Mouse (Mus musculus) brain, adult 10 weeks (tissue): ENCODE results near the gene Spout1. TPM values are rescaled to one million over a fixed set of nuclear protein-coding genes. Genes with fewer than 3 reads are reported as not detected.

Experiments used
- polyA plus RNA-seq: library from polyadenylated mRNA; stranded (reverse); fragments of 350-450 nt; fragmentation: Illumina TruSeq; extraction: RNeasy Lipid Tissue Mini Kit (QIAGEN cat#74804); gene quantifications from one replicate; pipeline ENCODE4 v1.2.3, GENCODE M21; 2015; ENCODE audit warnings: low read depth, low replicate concordance

The Spout1 gene
- 42.4 TPM for polyA plus RNA-seq

DNA sequence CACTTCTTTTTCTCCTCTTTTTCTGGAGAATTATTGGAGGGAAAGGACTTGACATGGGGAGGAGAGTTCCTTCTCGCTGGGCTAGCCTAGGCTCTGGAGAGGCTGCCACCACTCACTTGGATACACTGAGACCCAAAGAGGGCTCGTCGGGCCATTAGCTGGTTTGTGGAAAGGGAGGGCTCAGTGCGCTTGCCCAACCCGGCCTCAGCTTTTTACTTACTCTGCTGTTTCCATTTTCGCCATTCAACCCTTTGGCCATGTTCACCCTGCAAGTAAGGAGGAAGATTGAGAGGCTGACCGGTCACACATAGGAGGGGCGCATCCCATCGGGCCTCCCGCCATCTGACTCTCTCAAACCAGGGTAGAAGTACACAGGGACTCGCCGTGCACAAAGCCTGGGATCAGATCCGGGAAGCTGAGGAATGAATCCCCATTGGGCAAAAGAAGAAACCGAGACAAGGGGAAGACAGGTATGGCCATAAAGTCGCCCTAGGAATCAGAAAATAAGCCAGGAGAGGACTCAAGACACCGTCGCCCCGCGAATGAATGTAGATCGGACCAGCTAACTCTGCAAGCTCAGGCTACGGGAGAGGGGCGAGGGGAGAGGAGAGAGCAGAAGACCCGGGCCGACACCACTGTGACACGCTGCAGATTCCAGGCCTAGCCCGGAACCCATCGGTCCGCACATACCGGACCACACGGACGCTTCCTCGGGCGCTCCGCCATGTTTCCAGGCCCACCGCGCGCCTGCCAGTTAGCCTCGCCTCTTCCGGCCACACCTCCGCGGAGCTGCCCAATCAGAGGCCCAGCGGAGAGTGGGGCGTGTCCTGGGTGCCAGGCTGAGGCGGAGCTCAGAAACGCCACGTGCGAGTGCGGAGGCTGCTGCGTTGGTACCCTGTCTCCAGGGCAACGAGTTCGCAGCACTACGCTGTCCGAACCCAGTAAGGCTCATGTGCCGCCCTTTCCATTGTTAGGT, at the start of gene Spout1:
Gene Spout1, minus strand, starts transcription at position 760 of the 976 bp plus-strand sequence.

DNA sequence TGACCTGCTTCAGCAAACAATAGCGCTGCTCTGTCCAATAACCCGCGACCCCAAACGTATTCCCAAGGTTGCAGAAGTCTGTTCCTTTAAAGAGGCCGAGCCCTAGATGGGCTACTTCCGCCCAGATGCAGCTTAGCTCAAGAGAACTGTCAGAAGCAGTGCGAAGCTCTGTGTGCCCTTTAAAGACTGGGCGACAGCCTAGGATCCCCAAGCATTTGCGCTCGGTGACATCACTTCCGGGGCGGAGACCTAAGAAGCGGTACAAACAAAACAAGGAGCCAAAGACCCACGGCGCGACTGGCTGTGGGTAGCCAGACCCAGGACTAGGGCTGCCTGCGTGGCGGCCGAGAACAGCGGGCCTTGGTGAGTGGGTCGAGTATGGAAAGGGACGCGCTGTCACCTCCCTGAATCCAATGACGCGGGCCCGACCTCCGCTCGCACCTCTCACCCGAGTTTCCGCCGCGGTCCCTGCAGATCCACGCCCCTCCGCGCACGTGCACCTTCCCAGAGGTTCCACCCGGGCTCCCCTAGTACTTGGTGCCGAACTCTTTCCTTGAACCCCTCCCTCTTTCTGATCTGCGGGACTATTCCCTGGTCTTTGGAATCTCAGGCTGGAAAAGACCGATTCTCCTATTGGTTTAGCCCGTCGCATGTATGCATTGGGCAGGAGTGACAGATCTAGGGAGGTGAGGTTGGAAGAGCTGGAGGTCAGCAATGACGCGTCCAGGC, 27.5 kb upstream of the Spout1 start, which contains the start of gene Kyat1:
Gene Kyat1, minus strand, starts transcription at position 219 of the 729 bp plus-strand sequence.

GRCm38 (mm10) chr2:30171371-30171996, 6.8 kb downstream of the Spout1 start, which contains the start of gene Endog:
TSS of gene Endog (plus strand) at chr2:30171493.

GRCm38 (mm10) chr2:30133613-30134377, 44.5 kb downstream of the Spout1 start, which contains the start of gene Tbc1d13:
TSS of gene Tbc1d13 (plus strand) at chr2:30133746.

GRCm38 (mm10) chr2:30124472-30125274, 53.6 kb downstream of the Spout1 start, which contains the start of gene Zer1:
TSS of gene Zer1 (minus strand) at chr2:30124585.

Other genes starting within 250 kb of the Spout1 start
- 46.6 TPM for gene Gle1, start 243.0 kb downstream of the Spout1 start, polyA plus RNA-seq
- 440 TPM for gene Sptan1, start 212.9 kb downstream of the Spout1 start, polyA plus RNA-seq
- 38.2 TPM for gene Wdr34, start 129.6 kb downstream of the Spout1 start, polyA plus RNA-seq
- 242 TPM for gene Set, start 121.1 kb downstream of the Spout1 start, polyA plus RNA-seq
- gene Pkn3, start 100.8 kb downstream of the Spout1 start, polyA plus RNA-seq: 1.4 TPM
- 7.5 TPM for gene Zdhhc12, start 84.8 kb downstream of the Spout1 start, polyA plus RNA-seq
- 100 TPM for gene Zer1, start 53.9 kb downstream of the Spout1 start, polyA plus RNA-seq
- gene Tbc1d13, start 44.7 kb downstream of the Spout1 start, polyA plus RNA-seq: 34.8 TPM
- 23.6 TPM for gene Endog, start 7.0 kb downstream of the Spout1 start, polyA plus RNA-seq
- 15.7 TPM for gene Kyat1, start 27.4 kb upstream of the Spout1 start, polyA plus RNA-seq
- gene Lrrc8a, start 59.3 kb upstream of the Spout1 start, polyA plus RNA-seq: 21.0 TPM
- gene Gm28035, start 62.1 kb upstream of the Spout1 start, polyA plus RNA-seq: 4.9 TPM
- 26.0 TPM for gene Phyhd1, start 87.7 kb upstream of the Spout1 start, polyA plus RNA-seq
- gene Gm28038, start 102.6 kb upstream of the Spout1 start, polyA plus RNA-seq: not detected
- gene Dolk, start 107.9 kb upstream of the Spout1 start, polyA plus RNA-seq: 21.6 TPM
- gene Nup188, start 107.9 kb upstream of the Spout1 start, polyA plus RNA-seq: 8.6 TPM
- gene Sh3glb2, start 180.9 kb upstream of the Spout1 start, polyA plus RNA-seq: 272 TPM
- gene Miga2, start 185.8 kb upstream of the Spout1 start, polyA plus RNA-seq: 62.1 TPM
- 20.7 TPM for gene Dolpp1, start 213.8 kb upstream of the Spout1 start, polyA plus RNA-seq
- 31.3 TPM for gene Crat, start 237.4 kb upstream of the Spout1 start, polyA plus RNA-seq
- gene Ptpa, start 237.6 kb upstream of the Spout1 start, polyA plus RNA-seq: 190 TPM